Mouse (Mus musculus) brown adipose tissue, adult 24 weeks (tissue): ENCODE data around the gene Phf20. TPM values are rescaled to one million over a fixed set of nuclear protein-coding genes. Genes with fewer than 3 reads are reported as not detected.

Experiments used
- H3K27ac ChIP-seq: fragments of 200-500 bp; replicated peaks from 2 replicates; pipeline ENCODE4 v1.5.1; 2012; ENCODE audit warnings: low read depth, mild to moderate bottlenecking, low read length
- H3K4me1 ChIP-seq: fragments of 200-500 bp; 2 replicates; pipeline ENCODE4 v1.6.1; 2012; ENCODE audit warnings: low read length, mixed read lengths; ENCODE audit not compliant: control insufficient read depth, insufficient read depth, insufficient read length
- H3K4me3 ChIP-seq: fragments of 200-500 bp; 2 replicates; pipeline ENCODE4 v1.5.1; 2012; ENCODE audit warnings: low read depth, mild to moderate bottlenecking, low read length, moderate library complexity; ENCODE audit not compliant: insufficient read depth
- polyA plus RNA-seq: library from polyadenylated mRNA; stranded (reverse); fragments of >200 nt; gene quantifications from 2 replicates; pipeline ENCODE4 v1.2.4, GENCODE M21; 2012; ENCODE audit not compliant: missing spikeins, insufficient read depth, insufficient read length

Gene Phf20
- polyA plus RNA-seq, 1 experiment, result 17.5 TPM

DNA sequence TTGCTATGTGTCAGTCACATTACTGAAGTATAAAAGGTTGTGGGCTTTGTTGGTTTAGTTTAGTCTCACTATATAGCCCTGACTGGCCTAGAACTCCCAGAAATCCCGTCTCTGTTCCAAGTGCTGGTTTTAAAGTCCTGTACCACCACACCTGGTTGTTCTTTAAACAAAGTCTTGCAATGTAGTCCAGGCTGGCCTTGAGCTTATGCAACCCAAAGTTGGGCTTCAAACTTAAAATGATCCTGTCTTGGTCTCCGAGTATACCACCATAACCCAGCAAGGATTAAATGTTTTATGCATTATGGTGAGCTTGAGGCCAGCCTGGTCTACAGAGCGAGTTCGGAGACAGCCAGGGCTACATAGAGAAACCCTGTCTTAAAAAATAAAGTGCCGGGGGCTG lies 113.7 kb downstream of the Phf20 start:
- Histone ChIP-seq H3K27ac (no peak overlapping the region), H3K4me3 (no peak overlapping the region), H3K4me1 (no peaks in the 10 kb centered on the region)

DNA sequence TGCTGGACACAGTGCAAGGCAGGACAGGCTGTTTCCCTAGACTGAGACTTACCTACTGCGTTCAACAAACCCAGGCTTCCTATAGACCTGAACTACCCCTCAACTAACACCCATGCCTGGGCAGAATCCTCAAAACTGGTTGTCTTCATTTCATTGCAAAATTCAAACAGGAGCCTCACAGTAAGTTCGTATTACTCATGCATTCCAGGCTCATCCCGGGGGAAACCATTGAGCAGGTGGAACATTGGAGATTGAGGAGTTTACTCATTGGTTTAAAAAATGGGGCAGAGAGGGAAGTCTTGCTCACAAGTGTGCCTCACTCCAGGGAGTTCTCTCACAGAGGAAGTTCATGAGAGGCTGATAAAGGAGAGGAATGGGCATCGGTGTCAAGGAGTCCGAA lies 114.2 kb downstream of the Phf20 start:
- H3K27ac ChIP-seq, result no peak overlapping the region
- no peak overlapping the region for H3K4me3 ChIP-seq
- H3K4me1 ChIP-seq, result no peaks in the 10 kb centered on the region

DNA sequence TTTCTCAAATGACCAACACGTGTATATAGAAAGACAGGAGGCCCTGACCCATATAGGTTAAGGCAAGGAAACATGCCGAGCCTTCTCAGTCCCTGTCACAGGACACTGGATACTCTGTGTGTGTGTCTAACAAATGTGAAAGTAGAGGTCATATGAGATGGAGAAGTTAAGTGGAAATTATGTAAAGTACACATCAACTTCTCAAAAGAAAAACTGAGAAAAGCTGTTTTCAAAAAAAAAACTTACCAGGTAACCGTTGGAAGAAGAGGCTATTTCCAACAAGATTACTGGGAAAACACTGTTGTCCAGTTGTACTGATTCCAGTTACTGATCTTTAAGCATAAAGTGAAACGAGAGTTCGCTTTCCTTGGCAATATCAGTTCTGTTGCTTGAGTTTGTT lies 114.7 kb downstream of the Phf20 start:
- Histone ChIP-seq H3K4me3 (no peak overlapping the region), H3K4me1 (no peaks in the 10 kb centered on the region), H3K27ac (no peak overlapping the region)

DNA sequence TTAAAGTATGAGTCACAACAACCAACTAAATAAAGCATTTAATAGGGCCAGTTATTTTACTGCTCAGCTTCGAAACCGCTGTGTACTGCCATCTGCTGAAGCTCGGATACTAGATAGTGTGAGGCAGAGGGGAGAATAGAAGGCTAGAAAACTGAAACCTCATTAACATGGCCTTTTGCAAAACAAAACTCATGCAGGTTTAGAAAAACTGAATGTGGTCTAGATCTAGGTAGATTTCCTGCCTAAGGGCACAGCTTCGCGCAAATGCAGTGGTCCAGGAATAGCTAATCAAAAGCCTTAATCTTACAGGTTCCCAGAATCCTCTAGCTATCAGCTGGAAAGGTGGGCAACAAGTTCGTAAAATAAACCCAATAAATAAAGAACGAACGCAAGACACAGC lies 115.2 kb downstream of the Phf20 start:
- H3K4me1 ChIP-seq, result no peaks in the 10 kb centered on the region
- H3K4me3 ChIP-seq, result peak overlapping the region; percentile 72
- peak overlapping the region; percentile 94 for H3K27ac ChIP-seq

DNA sequence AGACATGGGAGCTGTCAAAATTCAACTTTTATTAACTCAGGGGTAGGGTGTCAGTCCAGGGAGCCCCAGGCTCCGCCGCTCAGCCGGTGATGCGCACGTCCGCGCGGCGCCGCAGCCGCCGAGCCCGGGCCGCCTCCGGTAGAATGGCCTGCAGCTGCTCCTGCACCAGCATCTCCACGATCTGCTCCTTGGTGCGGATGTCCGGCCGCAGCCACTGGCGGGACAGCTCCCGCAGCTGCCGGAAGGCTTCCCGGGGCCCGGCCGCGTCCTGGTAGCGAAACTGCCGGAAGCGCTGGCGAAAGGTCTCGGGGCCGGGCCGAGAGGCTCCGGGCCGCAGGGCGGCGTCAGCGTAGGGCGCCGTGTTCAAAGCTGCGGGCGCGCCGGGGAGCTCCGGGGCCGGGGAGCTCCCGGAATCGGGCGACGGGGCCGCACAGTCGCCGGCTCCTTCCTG lies 115.6 kb downstream of the Phf20 start:
- Histone ChIP-seq H3K4me3 (peak overlapping the region; percentile 72), H3K4me1 (no peaks in the 10 kb centered on the region), H3K27ac (peak overlapping the region; percentile 94)

DNA sequence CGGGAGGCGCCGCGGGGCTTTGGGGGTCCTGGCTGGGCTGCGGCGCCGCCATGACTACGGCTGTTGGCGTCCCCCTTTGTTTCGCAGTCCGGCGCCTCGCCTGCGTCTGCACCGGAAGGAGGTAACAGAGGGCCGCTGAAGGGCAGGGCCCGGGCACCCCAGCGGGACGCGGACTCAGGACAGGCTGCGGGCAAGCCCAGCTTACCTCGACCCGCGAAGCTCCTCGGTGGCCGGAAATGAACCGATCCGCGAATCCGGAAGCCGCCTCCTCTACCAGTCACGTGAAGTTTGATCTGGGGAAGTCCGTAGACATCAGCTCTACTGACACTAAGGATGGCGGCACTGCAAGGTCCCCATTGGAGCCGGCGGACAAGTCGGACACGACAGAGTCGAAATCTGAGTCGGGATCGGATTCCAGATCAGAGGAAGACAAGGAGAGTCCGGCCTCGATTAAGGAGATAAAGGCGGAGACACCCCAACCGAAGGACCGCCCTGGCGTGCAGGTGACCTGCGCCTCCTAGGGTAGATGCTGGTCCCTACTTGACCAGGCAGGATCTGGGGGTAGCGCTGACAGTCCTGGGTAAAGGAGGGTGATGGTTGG lies 116.1 kb downstream of the Phf20 start, which contains the start of the genes Cnbd2 and Scand1:
Gene Cnbd2 (plus strand): TSS at position 3 of the 601 bp plus-strand sequence.
Gene Scand1 (minus strand): TSS at position 408 of the 601 bp plus-strand sequence.
- Histone ChIP-seq H3K4me3 (peak within 1 kb of the TSS; percentile 72), H3K4me1 (no peaks in the 10 kb centered on the region)

DNA sequence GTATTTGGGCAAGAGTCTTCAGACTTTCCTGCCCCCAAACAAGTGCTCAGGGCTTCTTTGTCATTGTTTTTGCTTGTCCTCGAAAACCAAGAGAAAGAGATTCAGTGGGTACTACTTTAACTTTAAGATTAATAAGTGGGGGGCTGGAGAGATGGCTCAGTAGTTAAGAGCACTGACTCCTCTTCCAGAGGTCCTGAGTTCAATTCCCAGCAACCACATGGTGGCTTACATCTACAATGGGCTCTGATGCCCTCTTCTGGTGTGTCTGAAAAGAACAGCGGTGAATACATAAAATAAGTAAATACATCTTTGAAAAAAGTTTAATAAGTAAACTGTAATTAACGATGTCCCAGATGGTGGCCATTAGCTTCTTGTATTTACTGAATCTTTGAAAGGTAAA lies 116.9 kb downstream of the Phf20 start:
- no peaks in the 10 kb centered on the region for H3K4me1 ChIP-seq
- peak overlapping the region; percentile 94; the same call in 1 of the 2 replicates for H3K27ac ChIP-seq
- H3K4me3 ChIP-seq, result peak overlapping the region; percentile 72

More for the DNA sequence above, 116.1 kb downstream of the Phf20 start, which contains the start of the genes Cnbd2 and Scand1:
- peak within 1 kb of the TSS; percentile 94 for H3K27ac ChIP-seq

DNA sequence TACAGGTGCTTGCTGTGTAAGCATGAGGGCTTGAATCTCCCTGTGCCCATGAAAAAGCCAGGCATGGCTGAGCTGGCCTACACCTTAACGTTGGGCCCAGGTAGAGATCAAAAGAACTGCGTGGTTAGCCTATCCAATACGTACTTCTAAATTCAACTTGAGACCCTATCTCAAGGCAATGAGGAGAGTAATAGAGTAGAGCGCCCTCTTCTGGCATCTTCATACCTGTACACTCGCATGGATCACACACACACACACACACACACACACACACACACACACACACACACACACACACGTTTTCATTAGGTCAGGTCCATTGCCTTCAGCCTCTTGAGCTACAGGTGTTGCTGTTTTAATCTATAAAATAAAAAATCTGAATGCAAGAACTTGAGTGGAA lies 118.5 kb downstream of the Phf20 start:
- no peaks in the 10 kb centered on the region for H3K4me1 ChIP-seq
- no peak overlapping the region for H3K4me3 ChIP-seq
- no peak overlapping the region for H3K27ac ChIP-seq

DNA sequence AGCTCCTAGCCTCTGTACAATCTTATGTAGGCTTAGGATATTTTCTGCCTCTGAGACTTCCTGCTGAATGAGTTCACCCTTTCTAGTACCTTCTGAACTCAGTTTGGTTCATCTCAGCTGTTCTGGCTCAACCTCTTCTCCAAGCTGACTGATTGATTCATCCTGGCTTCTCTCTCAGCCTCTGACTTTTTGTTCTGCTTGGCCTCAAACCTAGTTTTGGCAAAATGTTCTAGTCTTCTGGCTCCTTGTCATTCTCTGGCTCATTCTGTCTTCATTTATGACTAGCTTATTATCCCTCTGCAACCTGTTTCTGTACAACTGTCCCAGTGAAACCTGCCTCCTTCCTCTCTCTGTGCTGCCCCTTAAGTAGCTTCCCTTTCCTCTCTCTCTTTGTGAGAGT lies 122.2 kb downstream of the Phf20 start:
- no peak overlapping the region for H3K27ac ChIP-seq
- no peaks in the 10 kb centered on the region for H3K4me1 ChIP-seq
- no peak overlapping the region for H3K4me3 ChIP-seq

DNA sequence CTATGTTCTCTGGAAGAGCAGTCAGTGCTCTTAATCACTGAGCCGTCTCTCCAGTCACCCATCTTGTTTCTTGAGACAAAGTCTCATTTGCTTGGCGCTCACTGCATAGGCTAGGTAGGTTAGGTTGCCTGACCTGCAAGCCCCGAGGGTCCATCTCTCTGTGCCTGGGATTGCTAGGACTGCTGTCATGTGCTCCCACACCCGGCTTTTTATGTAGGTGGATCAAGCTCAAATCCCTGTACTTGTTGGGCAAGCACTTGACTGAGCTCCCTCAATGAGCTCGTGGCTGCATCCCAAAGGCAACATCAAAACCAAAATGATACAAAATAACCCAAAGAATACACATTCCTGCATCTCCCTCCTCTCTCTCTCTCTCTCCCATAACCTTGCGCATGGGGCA lies 125.3 kb downstream of the Phf20 start:
- Histone ChIP-seq H3K4me3 (no peak overlapping the region), H3K27ac (no peak overlapping the region)

DNA sequence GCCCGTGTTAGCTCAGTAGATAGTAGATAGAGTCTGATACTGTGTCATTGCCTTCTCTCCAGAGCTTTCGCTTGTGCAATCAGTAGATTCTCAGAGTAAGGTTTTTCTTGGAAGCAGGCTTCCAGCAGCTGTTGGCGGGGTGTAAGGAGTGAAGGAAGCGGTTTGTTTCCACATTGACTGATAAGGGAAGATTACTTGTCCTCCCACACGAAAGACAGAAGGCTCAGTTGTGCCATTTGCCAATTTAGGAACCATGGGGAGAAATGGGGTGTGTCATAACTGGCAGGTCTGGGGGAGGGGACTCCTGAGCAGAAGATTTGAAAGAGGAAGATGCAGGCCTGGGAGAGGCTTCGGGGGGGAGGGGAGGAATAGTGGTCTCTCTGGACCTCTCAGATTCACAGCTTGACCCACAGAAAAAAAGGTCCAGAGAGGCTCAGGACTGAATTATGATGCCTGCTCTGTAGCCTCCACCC lies 127.9 kb downstream of the Phf20 start:
- peak overlapping the region; percentile 44; the same call in 1 of the 2 replicates for H3K27ac ChIP-seq
- H3K4me3 ChIP-seq, result no peak overlapping the region
- no peaks in the 10 kb centered on the region for H3K4me1 ChIP-seq

More for the DNA sequence above, 125.3 kb downstream of the Phf20 start:
- H3K4me1 ChIP-seq, result no peaks in the 10 kb centered on the region

DNA sequence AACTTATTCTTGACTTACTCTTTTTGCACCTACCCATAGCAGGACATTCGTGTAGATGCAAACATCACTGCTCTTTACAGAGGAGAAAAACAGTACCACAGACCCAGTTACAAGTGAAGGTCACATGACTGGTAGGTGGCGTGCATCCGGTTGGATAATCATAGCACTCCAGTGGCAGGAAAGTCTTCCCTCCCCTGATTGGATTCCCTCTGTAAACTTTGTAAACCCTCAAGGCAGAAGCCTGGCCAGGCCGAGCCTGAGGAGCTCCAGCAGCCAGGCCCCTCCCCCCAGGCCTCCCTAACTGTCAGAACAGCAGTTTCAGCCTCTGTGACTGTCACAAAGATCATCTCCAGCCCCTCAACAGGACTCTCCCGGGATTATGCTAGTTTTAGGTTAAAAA lies 128.4 kb downstream of the Phf20 start:
- H3K4me1 ChIP-seq, result no peaks in the 10 kb centered on the region
- peak overlapping the region; percentile 44; the same call in 1 of the 2 replicates for H3K27ac ChIP-seq
- H3K4me3 ChIP-seq, result no peak overlapping the region

DNA sequence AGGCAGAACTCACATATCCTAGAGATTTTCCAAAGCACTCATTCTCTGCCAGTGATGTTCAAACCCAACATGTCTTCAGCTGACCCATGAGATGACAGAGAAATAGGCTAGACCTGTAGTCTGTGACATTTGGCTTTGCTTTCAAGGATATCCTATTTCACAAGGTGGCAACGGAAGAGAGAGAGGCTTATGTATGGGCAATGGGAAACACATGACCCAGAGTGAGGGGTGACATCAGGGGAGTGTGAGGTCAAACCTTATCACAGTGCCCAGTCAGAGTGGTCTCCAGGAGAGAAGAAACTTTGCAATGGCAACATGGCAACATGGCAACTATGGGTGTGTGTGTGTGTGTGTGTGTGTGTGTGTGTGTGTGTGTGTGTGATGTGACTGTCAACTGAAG lies 134.4 kb downstream of the Phf20 start:
- H3K4me3 ChIP-seq, result no peak overlapping the region
- H3K4me1 ChIP-seq, result no peaks in the 10 kb centered on the region
- no peak overlapping the region for H3K27ac ChIP-seq

DNA sequence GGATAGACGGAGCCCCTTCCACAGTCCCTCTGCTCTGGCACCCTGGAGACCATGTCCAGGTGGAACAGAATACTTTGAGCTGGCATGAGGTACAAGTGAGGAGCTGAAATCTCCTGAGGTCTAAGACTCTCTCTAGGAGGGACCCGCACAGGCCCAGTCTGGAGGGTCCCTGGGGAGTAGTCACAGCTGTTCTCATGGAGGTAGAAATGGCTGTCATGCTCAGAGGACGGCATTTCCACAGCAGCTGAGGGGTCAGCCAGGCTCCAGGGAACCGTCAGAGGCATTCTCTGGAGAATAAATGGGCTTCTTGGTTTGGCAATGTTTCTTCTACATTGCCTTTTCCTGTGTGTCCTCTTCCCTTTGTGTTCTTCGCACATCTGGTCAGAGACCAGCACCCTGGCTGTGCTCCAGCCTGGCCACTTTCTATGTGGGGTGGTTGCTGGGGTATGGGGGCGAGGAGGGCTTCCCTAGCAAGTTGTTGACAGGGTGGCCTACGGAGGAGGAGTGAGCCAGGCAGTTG lies 135.2 kb downstream of the Phf20 start:
- Histone ChIP-seq H3K4me3 (no peak overlapping the region), H3K27ac (no peak overlapping the region), H3K4me1 (no peaks in the 10 kb centered on the region)

DNA sequence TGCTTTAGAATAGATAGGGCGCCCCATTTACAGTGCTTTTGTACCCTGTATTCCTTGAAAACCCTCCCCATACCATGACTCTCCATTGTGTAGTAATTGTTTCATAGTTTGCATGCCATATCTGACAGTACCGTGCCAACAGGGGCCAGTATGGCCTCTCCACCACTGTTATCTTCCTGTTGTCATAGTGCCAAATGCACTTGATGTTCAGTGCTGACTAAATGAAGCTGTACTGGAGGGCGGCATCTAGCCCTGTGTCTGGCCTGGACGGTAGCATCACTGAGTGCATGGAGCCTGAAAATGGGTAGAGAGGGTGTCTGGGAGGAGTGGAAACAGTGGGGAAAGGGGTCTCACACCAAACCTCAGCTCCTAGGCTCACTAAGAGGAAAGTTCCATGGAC lies 143.8 kb downstream of the Phf20 start:
- Histone ChIP-seq H3K27ac (no peak overlapping the region), H3K4me1 (no peaks in the 10 kb centered on the region), H3K4me3 (no peak overlapping the region)
